Mouse (Mus musculus) embryonic fibroblast, embryonic 13.5 days (primary cell): Measurements from ENCODE around the gene Maml3. TPM values are rescaled to one million over a fixed set of nuclear protein-coding genes. Genes with fewer than 3 reads are reported as not detected.

ENCODE experiments used
- H3K27ac ChIP-seq: 2 replicates; pipeline ENCODE4 v1.5.1; 2012; ENCODE audit warnings: low read length, control low read depth, inconsistent platforms; ENCODE audit not compliant: insufficient read depth
- H3K4me1 ChIP-seq: 2 replicates; pipeline ENCODE4 v1.6.1; 2011; ENCODE audit warnings: low read length; ENCODE audit not compliant: control insufficient read depth, insufficient read depth
- H3K4me3 ChIP-seq: 2 replicates; pipeline ENCODE4 v1.5.1; 2011; ENCODE audit warnings: mild to moderate bottlenecking, control low read depth, low read length; ENCODE audit not compliant: insufficient read depth
- CTCF ChIP-seq: IDR thresholded peaks from 2 replicates; pipeline ENCODE4 v1.5.1; 2011; ENCODE audit warnings: mild to moderate bottlenecking, control low read depth, low read length, moderate library complexity, borderline replicate concordance; ENCODE audit not compliant: insufficient read depth
- POLR2A ChIP-seq: IDR thresholded peaks from 2 replicates; pipeline ENCODE4 v1.6.1; 2011; ENCODE audit warnings: low read depth, mild to moderate bottlenecking, control low read depth, low read length, moderate library complexity
- polyA plus RNA-seq: library from polyadenylated mRNA; stranded (reverse); fragments of >200 nt; gene quantifications from 2 replicates; pipeline ENCODE4 v1.2.4, GENCODE M21; 2011; ENCODE audit warnings: low read depth; ENCODE audit not compliant: missing spikeins, insufficient read length

The Maml3 gene
- polyA plus RNA-seq, 1 experiment, result 2.2 TPM

GRCm38 (mm10) chr3:51871346-51871745 is 233.5 kb downstream of the Maml3 start:
- Histone ChIP-seq H3K4me1 (no peaks in the 10 kb centered on the region), H3K4me3 (no peak overlapping the region), H3K27ac (no peak overlapping the region)
- no peak for TF ChIP-seq POLR2A
- TF ChIP-seq CTCF, result no peak

GRCm38 (mm10) chr3:51869980-51870379 is 234.9 kb downstream of the Maml3 start:
- H3K4me1 ChIP-seq, result no peaks in the 10 kb centered on the region
- H3K27ac ChIP-seq, result no peak overlapping the region
- TF ChIP-seq CTCF (no peak), POLR2A (no peak)
- no peak overlapping the region for H3K4me3 ChIP-seq

GRCm38 (mm10) chr3:51868857-51869256 is 236.0 kb downstream of the Maml3 start:
- H3K4me1 ChIP-seq, result no peaks in the 10 kb centered on the region
- H3K4me3 ChIP-seq, result no peak overlapping the region
- no peak for TF ChIP-seq CTCF
- TF ChIP-seq POLR2A, result no peak
- H3K27ac ChIP-seq, result no peak overlapping the region

GRCm38 (mm10) chr3:51866446-51866845 is 238.4 kb downstream of the Maml3 start:
- Histone ChIP-seq H3K4me1 (no peaks in the 10 kb centered on the region), H3K4me3 (no peak overlapping the region), H3K27ac (no peak overlapping the region)
- TF ChIP-seq CTCF (no peak), POLR2A (no peak)

GRCm38 (mm10) chr3:51861631-51862030 is 243.2 kb downstream of the Maml3 start:
- Histone ChIP-seq H3K4me3 (no peak overlapping the region), H3K27ac (no peak overlapping the region), H3K4me1 (no peaks in the 10 kb centered on the region)
- TF ChIP-seq CTCF (no peak), POLR2A (no peak)

- no peak overlapping the region for H3K4me3 ChIP-seq
- no peaks in the 10 kb centered on the region for H3K4me1 ChIP-seq
- TF ChIP-seq POLR2A (no peak), CTCF (no peak)
- no peak overlapping the region for H3K27ac ChIP-seq
Observed at GRCm38 (mm10) chr3:51860458-51860857, 244.4 kb downstream of the Maml3 start.

- H3K4me1 ChIP-seq, result no peaks in the 10 kb centered on the region
- TF ChIP-seq POLR2A (no peak), CTCF (no peak)
- no peak overlapping the region for H3K4me3 ChIP-seq
- no peak overlapping the region for H3K27ac ChIP-seq
Observed at GRCm38 (mm10) chr3:51859208-51859607, 245.7 kb downstream of the Maml3 start.

GRCm38 (mm10) chr3:51854152-51854551 is 250.7 kb downstream of the Maml3 start:
- Histone ChIP-seq H3K4me1 (no peaks in the 10 kb centered on the region), H3K27ac (no peak overlapping the region), H3K4me3 (no peak overlapping the region)
- no peak for TF ChIP-seq POLR2A
- no peak for TF ChIP-seq CTCF

- TF ChIP-seq POLR2A (no peak), CTCF (no peak)
- H3K27ac ChIP-seq, result no peak overlapping the region
- no peaks in the 10 kb centered on the region for H3K4me1 ChIP-seq
- no peak overlapping the region for H3K4me3 ChIP-seq
Observed at GRCm38 (mm10) chr3:51853610-51854009, 251.3 kb downstream of the Maml3 start.

GRCm38 (mm10) chr3:51852692-51853091 is 252.2 kb downstream of the Maml3 start:
- H3K4me1 ChIP-seq, result no peaks in the 10 kb centered on the region
- TF ChIP-seq POLR2A (no peak), CTCF (no peak)
- H3K27ac ChIP-seq, result no peak overlapping the region
- H3K4me3 ChIP-seq, result no peak overlapping the region

- TF ChIP-seq CTCF, result no peak
- no peak for TF ChIP-seq POLR2A
- Histone ChIP-seq H3K27ac (no peak overlapping the region), H3K4me1 (no peaks in the 10 kb centered on the region), H3K4me3 (no peak overlapping the region)
Observed at GRCm38 (mm10) chr3:51851596-51851995, 253.3 kb downstream of the Maml3 start.
